Mouse (Mus musculus) induced T-regulatory cell, adult 2 months (primary cell): ENCODE data around the gene Pabpc1l.

Experiments
- DNase-seq: peaks from one replicate; pipeline ENCODE4 v3.0.0-alpha.2; 2012; ENCODE audit warnings: low read depth

Gene Pabpc1l

GRCm38 (mm10) chr2:164084342-164084700, 59.1 kb downstream of the Pabpc1l start:
- peak; percentile 82 for DNase-seq

GRCm38 (mm10) chr2:164087416-164088017, 62.3 kb downstream of the Pabpc1l start:
- DNase-seq: peak; percentile 60

- DNase-seq: no peak
These were observed 64.3 kb downstream of the Pabpc1l start for GRCm38 (mm10) chr2:164089508-164089907.

GRCm38 (mm10) chr2:164094152-164094551, 68.9 kb downstream of the Pabpc1l start:
- peak; percentile 48 for DNase-seq

- DNase-seq: no peak
These were observed 73.5 kb downstream of the Pabpc1l start for GRCm38 (mm10) chr2:164098603-164099250.
